Mouse (Mus musculus) embryonic facial prominence, embryonic 14.5 days (tissue): Measurements from ENCODE around the gene Gm28635. TPM values are rescaled to one million over a fixed set of nuclear protein-coding genes. Genes with fewer than 3 reads are reported as not detected.
A peak's percentile ranks its signal among the peaks of the same experiment; 100 is the strongest.

Source experiments
- ATAC-seq: fragments of 200-750 bp; cut with Nextera tagmentation; 2 replicates; pipeline ENCODE4 v1.8.0; 2017; ENCODE audit warnings: low read depth, moderate number of reproducible peaks, moderate TSS enrichment
- DNase-seq: peaks from one replicate; pipeline ENCODE4 v3.0.0-alpha.2; 2015; ENCODE audit warnings: low spot score
- H3K27ac ChIP-seq: fragments of 300-500 bp; sonication (generic); replicated peaks from 2 replicates; pipeline ENCODE4 v1.5.1; 2014; ENCODE audit warnings: low read depth, mild to moderate bottlenecking, low read length, moderate library complexity
- H3K27me3 ChIP-seq: fragments of 300-500 bp; sonication (generic); replicated peaks from 2 replicates; pipeline ENCODE4 v1.6.1; 2014; ENCODE audit warnings: low read length; ENCODE audit not compliant: control insufficient read depth, insufficient read depth
- H3K36me3 ChIP-seq: fragments of 300-500 bp; sonication (generic); 2 replicates; pipeline ENCODE4 v1.6.1; 2014; ENCODE audit warnings: low read length, mixed read lengths; ENCODE audit not compliant: control insufficient read depth, insufficient read depth
- H3K4me1 ChIP-seq: fragments of 300-500 bp; sonication (generic); 2 replicates; pipeline ENCODE4 v1.6.1; 2014; ENCODE audit warnings: antibody characterized with exemption, low read length; ENCODE audit not compliant: control insufficient read depth, insufficient read depth
- H3K4me2 ChIP-seq: fragments of 300-500 bp; sonication (generic); 2 replicates; pipeline ENCODE4 v1.6.1; 2014; ENCODE audit warnings: low read depth, mild to moderate bottlenecking, low read length, moderate library complexity, mixed read lengths
- H3K4me3 ChIP-seq: fragments of 300-500 bp; sonication (generic); 2 replicates; pipeline ENCODE4 v1.5.1; 2014; ENCODE audit warnings: low read depth, mild to moderate bottlenecking, low read length
- H3K9ac ChIP-seq: fragments of 300-500 bp; sonication (generic); 2 replicates; pipeline ENCODE4 v1.6.1; 2014; ENCODE audit warnings: low read depth, mild to moderate bottlenecking, low read length, moderate library complexity, mixed read lengths
- H3K9me3 ChIP-seq: fragments of 300-500 bp; sonication (generic); 2 replicates; pipeline ENCODE4 v1.6.1; 2016; ENCODE audit warnings: low read length; ENCODE audit not compliant: control insufficient read depth
- WGBS: fragments of 180-500 bp; shearing (Covaris S2); extraction: QIAGEN DNeasy Blood & Tissue Kit; methylation state at CpG from one replicate; pipeline ENCODE4 v1.1.7; 2014; 5-methylcytosine and 5-hydroxymethylcytosine counted together
- polyA plus RNA-seq: library from polyadenylated mRNA; unstranded; fragments of >200 nt; fragmentation: Nextera tagmentation; extraction: Ambion mirVana; gene quantifications from 2 replicates; pipeline ENCODE4 v1.2.1, GENCODE M21; 2014

Gm28635 gene
- polyA plus RNA-seq, 1 experiment from 2014 or later: not detected

GRCm38 (mm10) chr2:84650464-84651195, 27.2 kb downstream of the Gm28635 start, which contains the start of gene Ctnnd1:
TSS of gene Ctnnd1 (minus strand) at chr2:84650765.
- peak; percentile 98 for ATAC-seq
- WGBS: 0% methylated on average over 15 of the region's 15 CpGs
- no peaks in the 10 kb centered on the region for H3K9me3 ChIP-seq

DNA sequence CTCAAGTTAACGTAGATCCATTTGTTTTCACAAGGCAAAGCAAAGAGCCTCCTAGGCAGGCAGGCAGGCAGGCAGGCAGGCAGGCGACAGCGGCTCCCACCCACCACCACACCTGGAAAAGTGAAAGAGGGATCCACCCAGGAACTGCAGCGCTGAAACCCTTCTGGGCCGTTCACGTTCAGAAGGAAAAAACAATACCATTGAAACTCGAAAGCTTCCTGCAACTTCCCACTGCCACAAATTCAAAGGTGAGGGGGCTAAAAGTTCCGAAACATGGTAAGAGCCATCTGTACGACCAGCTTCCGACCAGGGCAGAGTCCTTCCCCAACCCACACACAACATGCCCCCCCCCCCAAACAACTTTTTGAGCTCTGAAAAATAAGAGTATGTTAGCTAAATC, 28.2 kb downstream of the Gm28635 start:
- H3K9me3 ChIP-seq: no peaks in the 10 kb centered on the region
- peak overlapping the region; percentile 72 for H3K9ac ChIP-seq
- no peaks in the 10 kb centered on the region for H3K27me3 ChIP-seq
- no peaks in the 10 kb centered on the region for H3K36me3 ChIP-seq
- WGBS: 1% methylated on average over 10 of the region's 10 CpGs
- H3K4me2 ChIP-seq: peak overlapping the region; percentile 70
- DNase-seq (no peak), ATAC-seq (no peak)
- peaks cover 8% of the 10 kb centered on the region; the same call in 1 of the 2 replicates for H3K4me1 ChIP-seq
- H3K27ac ChIP-seq: peak overlapping the region; percentile 94
- H3K4me3 ChIP-seq: peak overlapping the region; percentile 55

More at GRCm38 (mm10) chr2:84650464-84651195, 27.2 kb downstream of the Gm28635 start, which contains the start of gene Ctnnd1:
- Histone ChIP-seq H3K4me1 (peaks cover 8% of the 10 kb centered on the region; the same call in 1 of the 2 replicates), H3K9ac (peak within 1 kb of the TSS; percentile 72), H3K36me3 (no peaks in the 10 kb centered on the region), H3K27me3 (no peaks in the 10 kb centered on the region), H3K4me2 (peak within 1 kb of the TSS; percentile 70), H3K27ac (peak within 1 kb of the TSS; percentile 94), H3K4me3 (peak within 1 kb of the TSS; percentile 55)
- DNase-seq: peak; percentile 98

- Histone ChIP-seq H3K9ac (peak overlapping the region; percentile 72), H3K27ac (no peak overlapping the region), H3K27me3 (no peaks in the 10 kb centered on the region), H3K9me3 (no peaks in the 10 kb centered on the region), H3K36me3 (no peaks in the 10 kb centered on the region), H3K4me1 (peaks cover 8% of the 10 kb centered on the region; the same call in 1 of the 2 replicates), H3K4me3 (peak overlapping the region; percentile 55), H3K4me2 (peak overlapping the region; percentile 70)
- DNase-seq: no peak
- ATAC-seq: no peak
- WGBS: 34% methylated on average over 6 of the region's 6 CpGs
These were observed 29.5 kb downstream of the Gm28635 start for GRCm38 (mm10) chr2:84648369-84648768.

DNA sequence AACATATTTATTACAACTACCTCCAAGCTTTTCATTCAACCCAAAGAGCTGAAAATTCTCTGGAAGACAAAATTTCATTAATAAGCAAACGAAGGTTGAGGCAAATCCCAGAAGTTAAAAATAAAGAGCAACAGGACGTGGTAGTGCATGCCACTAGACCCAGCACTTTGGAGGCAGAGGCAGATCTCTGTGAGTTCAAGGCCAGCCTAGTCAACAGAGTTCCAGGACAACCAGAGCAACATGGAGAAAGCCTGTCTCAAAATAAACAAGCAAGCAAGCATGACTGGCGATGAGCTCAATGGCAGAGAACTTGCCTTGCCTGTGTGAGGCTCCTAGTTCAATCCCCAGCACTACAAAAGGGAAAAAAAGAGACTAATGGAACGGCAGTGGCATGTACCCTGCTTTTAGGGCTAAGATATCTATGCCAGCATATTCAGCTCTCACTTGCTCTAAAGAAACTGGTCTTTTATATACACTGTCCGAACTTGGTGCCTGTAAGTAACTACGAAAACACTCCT, 30.7 kb downstream of the Gm28635 start:
- WGBS: 91% methylated on average over 6 of the region's 6 CpGs
- ATAC-seq: no peak

DNA sequence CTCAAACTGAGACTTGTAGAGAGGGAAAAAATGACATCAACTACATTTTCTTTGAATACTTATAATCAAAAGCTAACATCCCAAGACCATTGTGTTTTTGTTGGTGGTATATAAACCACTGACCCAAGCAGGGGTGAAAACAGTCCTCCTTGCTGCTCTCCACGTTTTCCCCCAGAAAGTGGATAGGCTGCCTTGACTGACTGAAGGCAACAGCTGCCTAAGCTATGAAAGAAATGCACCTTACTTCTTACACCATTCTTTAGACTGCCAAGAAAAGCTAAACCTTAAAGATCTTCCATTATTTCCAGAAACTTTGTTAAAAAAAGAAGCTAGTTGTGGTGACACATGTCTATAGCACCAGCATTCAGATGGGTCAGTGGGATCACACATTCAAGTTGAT, 31.7 kb downstream of the Gm28635 start:
- no peak overlapping the region for H3K4me3 ChIP-seq
- H3K4me1 ChIP-seq: peaks cover 11% of the 10 kb centered on the region
- H3K27me3 ChIP-seq: no peaks in the 10 kb centered on the region
- no peak overlapping the region for H3K27ac ChIP-seq
- H3K4me2 ChIP-seq: no peak overlapping the region
- H3K36me3 ChIP-seq: 0 out of 2 replicates have a peak, but pooled peaks cover under 1% of the 10 kb centered on the region
- H3K9me3 ChIP-seq: no peaks in the 10 kb centered on the region
- H3K9ac ChIP-seq: no peak overlapping the region
- 55% methylated on average over 1 of the region's 1 CpGs for WGBS
- no peak for DNase-seq
- ATAC-seq: no peak

More for the DNA sequence above, 30.7 kb downstream of the Gm28635 start:
- Histone ChIP-seq H3K27me3 (no peaks in the 10 kb centered on the region), H3K4me1 (peaks cover 8% of the 10 kb centered on the region; the same call in 1 of the 2 replicates), H3K4me3 (no peak overlapping the region), H3K4me2 (peak overlapping the region; percentile 70; the same call in 1 of the 2 replicates), H3K27ac (no peak overlapping the region), H3K9ac (no peak overlapping the region), H3K9me3 (no peaks in the 10 kb centered on the region), H3K36me3 (no peaks in the 10 kb centered on the region)
- no peak for DNase-seq

- Histone ChIP-seq H3K36me3 (0 out of 2 replicates have a peak, but pooled peaks cover 8% of the 10 kb centered on the region), H3K4me1 (peaks cover 40% of the 10 kb centered on the region), H3K9ac (no peak overlapping the region), H3K9me3 (no peaks in the 10 kb centered on the region), H3K4me2 (no peak overlapping the region), H3K4me3 (no peak overlapping the region), H3K27ac (peak overlapping the region; percentile 18; the same call in 1 of the 2 replicates), H3K27me3 (no peaks in the 10 kb centered on the region)
- no peak for ATAC-seq
- DNase-seq: peak; percentile 46
These were observed 37.0 kb downstream of the Gm28635 start for GRCm38 (mm10) chr2:84640833-84641232.

DNA sequence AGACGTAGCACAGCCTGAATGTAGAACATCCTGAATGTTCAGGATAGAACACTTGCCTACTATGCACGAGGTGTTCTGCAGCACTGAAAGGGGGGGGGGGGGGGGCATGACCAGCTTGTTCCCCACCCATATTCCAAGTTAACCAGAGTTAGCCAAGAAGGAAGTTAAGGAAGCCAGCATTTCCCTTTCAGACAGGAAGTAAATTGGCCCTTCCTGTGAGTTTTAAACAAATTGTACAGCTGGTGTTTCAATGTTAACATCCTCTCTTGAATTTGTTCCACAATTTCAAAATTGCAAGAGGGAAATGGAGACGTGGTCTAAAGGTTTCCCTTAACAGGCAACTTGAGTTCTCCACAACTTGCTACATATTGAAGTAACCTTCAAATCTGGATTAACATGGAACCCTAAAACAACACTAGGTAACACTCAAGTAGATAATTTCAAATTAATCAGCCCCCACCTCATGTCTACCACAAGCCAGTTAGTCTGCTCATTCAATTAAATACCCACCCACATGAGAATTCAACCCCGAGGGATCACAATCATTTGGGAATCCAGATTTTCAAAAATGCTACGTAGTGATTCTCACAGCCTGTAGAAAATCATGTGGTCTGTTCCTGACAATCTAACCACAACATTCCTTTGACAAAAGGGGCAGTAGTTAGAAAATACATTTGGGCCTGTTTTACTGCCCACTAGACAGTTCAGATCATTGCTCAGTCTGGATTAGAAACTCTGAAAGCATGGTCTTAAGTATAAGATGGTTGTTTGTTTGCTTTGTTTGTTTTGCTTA, 39.2 kb downstream of the Gm28635 start:
- WGBS: 35% methylated on average over 5 of the region's 5 CpGs
- Histone ChIP-seq H3K36me3 (0 out of 2 replicates have a peak, but pooled peaks cover 8% of the 10 kb centered on the region), H3K9me3 (no peaks in the 10 kb centered on the region), H3K4me1 (peaks cover 62% of the 10 kb centered on the region), H3K4me2 (peak overlapping the region; percentile 16; the same call in 1 of the 2 replicates), H3K27me3 (no peaks in the 10 kb centered on the region), H3K4me3 (no peak overlapping the region), H3K9ac (no peak overlapping the region), H3K27ac (peak overlapping the region; percentile 94)
- ATAC-seq: no peak
- peak; percentile 8 for DNase-seq

- Histone ChIP-seq H3K4me1 (peaks cover 64% of the 10 kb centered on the region), H3K9ac (0 out of 2 replicates have a peak overlapping the region, but pooled peaks have one; percentile 35), H3K36me3 (0 out of 2 replicates have a peak, but pooled peaks cover 8% of the 10 kb centered on the region), H3K4me2 (peak overlapping the region; percentile 16), H3K27me3 (no peaks in the 10 kb centered on the region), H3K4me3 (no peak overlapping the region), H3K27ac (peak overlapping the region; percentile 94), H3K9me3 (no peaks in the 10 kb centered on the region)
- ATAC-seq (no peak), DNase-seq (peak; percentile 46)
- WGBS: 28% methylated on average over 7 of the region's 7 CpGs
These were observed 40.2 kb downstream of the Gm28635 start for GRCm38 (mm10) chr2:84637452-84638165.
